Mouse (Mus musculus): ENCODE results near the gene Abcg4.

Abcg4 gene

GRCm38 (mm10) chr9:44240911-44241310, 47.5 kb downstream of the Abcg4 start:
- in situ Hi-C loops (cut with MboI, MseI) = no loop called here

- in situ Hi-C loops (cut with MboI, MseI) = no loop called here
Observed at GRCm38 (mm10) chr9:44240399-44240798, 48.0 kb downstream of the Abcg4 start, which contains the start of gene Ccdc153. Gene Ccdc153, plus strand, starts transcription at chr9:44240676.

- in situ Hi-C loops (cut with MboI, MseI) = no loop called here
Observed at GRCm38 (mm10) chr9:44239447-44239846, 49.0 kb downstream of the Abcg4 start.

- in situ Hi-C loops (cut with MboI, MseI) = no loop called here
Observed at GRCm38 (mm10) chr9:44238501-44239190, 49.8 kb downstream of the Abcg4 start.

GRCm38 (mm10) chr9:44237128-44237527, 51.3 kb downstream of the Abcg4 start:
- in situ Hi-C loops (cut with MboI, MseI) = no loop called here

GRCm38 (mm10) chr9:44236601-44237000, 51.8 kb downstream of the Abcg4 start:
- in situ Hi-C loops (cut with MboI, MseI) = no loop called here

- in situ Hi-C loops (cut with MboI, MseI) = no loop called here
Observed at GRCm38 (mm10) chr9:44234479-44235427, 53.7 kb downstream of the Abcg4 start.

GRCm38 (mm10) chr9:44233802-44234478, 54.5 kb downstream of the Abcg4 start, which contains the start of gene Cbl:
Gene Cbl, minus strand, starts transcription at chr9:44234049.
- in situ Hi-C loops (cut with MboI, MseI) = no loop called here

GRCm38 (mm10) chr9:44233021-44233801, 55.2 kb downstream of the Abcg4 start:
- in situ Hi-C loops (cut with MboI, MseI) = no loop called here

- in situ Hi-C loops (cut with MboI, MseI) = no loop called here
Observed at GRCm38 (mm10) chr9:44231609-44232008, 56.8 kb downstream of the Abcg4 start.

GRCm38 (mm10) chr9:44225993-44226392, 62.4 kb downstream of the Abcg4 start:
- in situ Hi-C loops (cut with MboI, MseI) = loop anchor here (5.0 kb wide), 1 partner anchor 39 kb away; no protein-coding TSS in a partner anchor
